Mouse (Mus musculus): Measurements from ENCODE around the gene C2cd5. TPM values are rescaled to one million over a fixed set of nuclear protein-coding genes. Genes with fewer than 3 reads are reported as not detected.
"Not testable (repeated sequence)": the region's sequence is repeated elsewhere in the genome, so short reads cannot be mapped to it uniquely, and the experiment has no call there.

C2cd5 gene
- polyA plus RNA-seq, 1 experiment from 2014 or later: 19.8 TPM

DNA sequence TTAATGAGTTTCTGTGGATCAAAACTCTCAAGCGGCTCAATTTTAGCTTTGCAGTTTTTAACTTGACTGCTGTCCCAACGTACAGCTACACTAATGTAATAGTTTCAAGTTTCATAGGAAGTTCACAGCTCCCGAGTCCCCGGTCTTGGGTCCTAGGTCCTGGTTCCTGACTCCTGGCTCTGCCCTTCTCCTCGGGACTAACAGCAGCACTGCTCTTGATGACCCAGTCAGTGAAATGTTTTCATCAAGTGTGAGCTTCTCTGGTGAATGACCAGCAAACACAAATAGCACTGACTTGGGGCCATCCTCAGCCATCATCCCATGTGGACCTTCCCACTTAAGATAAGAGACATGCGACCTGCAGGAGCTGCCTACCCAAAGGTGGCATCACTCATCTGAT lies 111.7 kb downstream of the C2cd5 start:
- Histone ChIP-seq H3K4me1 (ENCODE audit: control insufficient read depth, insufficient read depth, low read length) (no peaks in the 10 kb centered on the region), H3K27me3 (replicated peaks; ENCODE audit: control insufficient read depth, insufficient read depth, low read length) (no peaks in the 10 kb centered on the region), H3K4me2 (ENCODE audit: low read depth, low read length) (no peak overlapping the region), H3K9me3 (ENCODE audit: control insufficient read depth, low read length) (no peaks in the 10 kb centered on the region), H3K36me3 (ENCODE audit: control insufficient read depth, insufficient read depth, low read length) (no peaks in the 10 kb centered on the region), H3K27ac (ENCODE audit: low read length) (no peak overlapping the region), H3K4me3 (ENCODE audit: low read length) (no peak overlapping the region), H3K9ac (ENCODE audit: low read depth, low read length) (no peak overlapping the region)
- WGBS: 75% methylated on average over 6 of the region's 6 CpGs
- ATAC-seq: no peak

DNA sequence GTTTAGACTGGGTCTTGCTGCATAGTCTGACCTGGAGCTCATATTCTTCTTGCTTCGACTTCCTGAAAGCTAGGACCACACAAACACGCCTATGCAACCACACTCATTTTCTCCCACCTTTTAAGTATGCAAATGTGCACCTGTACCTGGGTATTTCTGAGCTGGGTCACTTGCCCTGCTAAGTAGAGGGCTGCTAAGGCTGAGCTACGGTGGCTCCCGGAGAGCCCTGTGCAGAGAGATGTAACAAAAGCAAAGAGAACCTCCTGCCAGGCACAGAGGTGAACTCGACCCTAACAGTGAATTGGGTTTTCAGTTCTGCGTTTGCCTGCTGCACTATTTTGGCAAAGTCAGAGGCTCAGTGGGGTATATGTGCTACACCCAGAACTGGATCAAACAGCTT lies 112.3 kb downstream of the C2cd5 start:
- Histone ChIP-seq H3K4me1 (ENCODE audit: control insufficient read depth, insufficient read depth, low read length) (no peaks in the 10 kb centered on the region), H3K4me3 (ENCODE audit: low read length) (no peak overlapping the region), H3K4me2 (ENCODE audit: low read depth, low read length) (no peak overlapping the region), H3K9ac (ENCODE audit: low read depth, low read length) (no peak overlapping the region), H3K36me3 (ENCODE audit: control insufficient read depth, insufficient read depth, low read length) (no peaks in the 10 kb centered on the region), H3K27ac (ENCODE audit: low read length) (no peak overlapping the region), H3K9me3 (ENCODE audit: control insufficient read depth, low read length) (no peaks in the 10 kb centered on the region), H3K27me3 (replicated peaks; ENCODE audit: control insufficient read depth, insufficient read depth, low read length) (no peaks in the 10 kb centered on the region)
- ATAC-seq: no peak
- WGBS: 67% methylated on average over 6 of the region's 6 CpGs

DNA sequence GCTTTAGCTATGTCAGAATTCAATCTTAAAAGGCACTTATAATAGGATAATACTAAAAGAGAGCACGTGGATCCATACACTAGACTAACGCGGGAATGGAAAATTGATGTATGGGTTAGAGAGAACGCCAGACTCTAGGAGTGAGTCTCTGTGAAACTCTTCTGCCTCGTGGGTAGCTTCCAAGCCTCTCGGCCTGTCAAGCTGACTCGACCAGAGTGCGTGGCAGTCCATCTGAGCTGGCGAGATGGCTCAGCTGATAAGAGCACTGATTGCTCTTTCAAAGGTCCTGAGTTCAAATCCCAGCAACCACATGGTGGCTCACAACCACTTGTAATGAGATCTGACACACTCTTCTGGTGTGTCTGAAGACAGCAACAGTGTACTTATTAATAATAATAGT lies 113.2 kb downstream of the C2cd5 start:
- not testable (repeated sequence) for H3K4me3 ChIP-seq (ENCODE audit: low read length); H3K4me1 ChIP-seq (ENCODE audit: control insufficient read depth, insufficient read depth, low read length); ATAC-seq; H3K36me3 ChIP-seq (ENCODE audit: control insufficient read depth, insufficient read depth, low read length); H3K4me2 ChIP-seq (ENCODE audit: low read depth, low read length); H3K27ac ChIP-seq (ENCODE audit: low read length); H3K9ac ChIP-seq (ENCODE audit: low read depth, low read length); H3K9me3 ChIP-seq (ENCODE audit: control insufficient read depth, low read length); H3K27me3 ChIP-seq (replicated peaks; ENCODE audit: control insufficient read depth, insufficient read depth, low read length)
- WGBS: 84% methylated on average over 9 of the region's 9 CpGs

DNA sequence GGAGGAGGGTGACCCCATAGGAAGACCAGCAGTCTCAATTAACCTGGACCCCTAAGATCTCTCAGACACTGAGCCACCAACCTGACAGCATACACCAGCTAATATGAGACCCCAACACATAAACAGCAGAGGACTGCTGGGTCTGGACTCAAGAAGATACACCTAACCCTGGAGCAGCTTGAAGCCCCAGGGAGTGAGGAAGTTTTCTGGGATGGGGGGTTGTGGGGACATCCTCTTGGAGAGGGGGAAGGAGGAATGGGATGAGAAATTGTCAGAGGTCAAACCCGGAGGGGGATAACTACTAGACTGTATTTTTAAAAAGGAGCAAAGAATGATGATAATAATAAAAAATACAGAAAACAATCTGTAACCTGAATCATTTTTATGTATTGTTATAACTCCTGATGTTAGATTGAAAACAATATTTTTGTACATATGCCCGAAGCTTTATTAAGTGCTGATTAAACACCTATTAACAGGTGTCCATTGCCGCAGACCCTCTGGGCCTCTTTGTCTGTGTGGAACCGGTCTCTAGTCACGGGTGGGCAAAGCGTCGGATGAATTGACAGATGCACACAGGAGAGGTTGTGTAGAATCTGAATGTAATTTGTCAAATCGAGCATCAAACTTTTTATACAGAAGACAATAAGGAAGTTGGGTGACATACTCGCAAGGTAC lies 114.2 kb downstream of the C2cd5 start:
- H3K27ac ChIP-seq (ENCODE audit: low read length); H3K9me3 ChIP-seq (ENCODE audit: control insufficient read depth, low read length); H3K4me3 ChIP-seq (ENCODE audit: low read length); H3K27me3 ChIP-seq (replicated peaks; ENCODE audit: control insufficient read depth, insufficient read depth, low read length); H3K9ac ChIP-seq (ENCODE audit: low read depth, low read length); ATAC-seq; H3K4me2 ChIP-seq (ENCODE audit: low read depth, low read length); H3K4me1 ChIP-seq (ENCODE audit: control insufficient read depth, insufficient read depth, low read length); H3K36me3 ChIP-seq (ENCODE audit: control insufficient read depth, insufficient read depth, low read length): not testable (repeated sequence)
- WGBS: 84% methylated on average over 9 of the region's 9 CpGs

DNA sequence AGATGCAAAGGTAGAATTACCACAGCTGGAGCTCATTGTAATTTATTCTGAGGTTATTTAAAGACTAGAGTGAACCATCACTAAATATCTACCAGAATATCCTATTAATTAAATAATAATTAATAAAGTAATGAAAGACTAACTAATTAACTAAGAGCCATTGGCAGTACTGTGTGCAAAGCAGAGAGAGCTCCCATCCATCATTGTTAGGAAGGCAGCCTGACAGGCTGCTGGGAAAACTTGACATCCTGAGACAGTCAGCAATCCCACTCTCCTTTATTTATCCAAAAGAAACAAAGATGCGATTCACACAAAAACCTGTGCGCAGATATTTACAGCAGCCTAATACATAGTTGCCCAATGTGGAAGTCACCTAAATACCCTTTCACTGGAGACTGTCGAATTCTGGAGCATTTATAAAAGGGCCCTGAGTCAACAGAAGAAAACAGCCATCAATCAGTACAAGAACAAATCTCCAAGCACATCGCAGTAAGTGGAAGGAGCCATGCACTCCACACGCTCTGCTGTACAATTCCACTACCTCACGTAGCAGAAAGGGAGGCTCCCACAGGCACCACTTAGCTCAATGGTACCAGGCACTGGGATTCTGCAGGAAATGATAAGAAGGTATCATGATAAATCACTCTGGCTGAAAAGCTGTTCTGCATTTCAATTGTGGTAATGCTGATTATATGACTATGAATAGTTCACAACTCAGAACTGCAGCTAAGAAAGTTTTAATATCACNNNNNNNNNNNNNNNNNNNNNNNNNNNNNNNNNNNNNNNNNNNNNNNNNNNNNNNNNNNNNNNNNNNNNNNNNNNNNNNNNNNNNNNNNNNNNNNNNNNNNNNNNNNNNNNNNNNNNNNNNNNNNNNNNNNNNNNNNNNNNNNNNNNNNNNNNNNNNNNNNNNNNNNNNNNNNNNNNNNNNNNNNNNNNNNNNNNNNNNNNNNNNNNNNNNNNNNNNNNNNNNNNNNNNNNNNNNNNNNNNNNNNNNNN lies 120.0 kb downstream of the C2cd5 start:
- no peak overlapping the region for H3K27ac ChIP-seq (ENCODE audit: low read length)
- WGBS: 18% methylated on average over 6 of the region's 6 CpGs
- ATAC-seq: peak; percentile 60; the same call in 1 of the 2 replicates

DNA sequence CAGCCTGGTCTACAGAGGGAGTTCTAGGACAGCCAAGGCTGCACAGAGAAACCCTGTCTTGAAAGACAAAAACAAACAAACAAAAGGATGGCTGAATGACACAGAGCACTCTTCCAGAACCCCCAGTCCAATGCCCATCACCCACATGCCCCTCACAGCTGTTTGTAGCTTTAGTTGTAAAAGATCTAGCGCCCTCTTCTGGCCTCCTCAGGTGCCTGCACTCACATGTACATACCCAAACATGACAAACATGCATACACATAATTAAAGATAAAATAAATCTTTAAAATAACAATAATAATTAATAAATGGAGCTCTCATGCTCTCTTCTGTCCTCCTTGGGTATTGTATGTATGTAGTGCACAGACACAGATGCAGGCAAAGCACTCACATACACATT lies 122.7 kb downstream of the C2cd5 start:
- H3K4me2 ChIP-seq (ENCODE audit: low read depth, low read length): no peak overlapping the region
- H3K36me3 ChIP-seq (ENCODE audit: control insufficient read depth, insufficient read depth, low read length): no peaks in the 10 kb centered on the region
- H3K9ac ChIP-seq (ENCODE audit: low read depth, low read length): no peak overlapping the region
- H3K27ac ChIP-seq (ENCODE audit: low read length): no peak overlapping the region
- H3K4me1 ChIP-seq (ENCODE audit: control insufficient read depth, insufficient read depth, low read length): no peaks in the 10 kb centered on the region
- ATAC-seq: no peak
- H3K4me3 ChIP-seq (ENCODE audit: low read length): no peak overlapping the region
- WGBS: 47% methylated on average over 1 of the region's 1 CpGs
- H3K27me3 ChIP-seq (replicated peaks; ENCODE audit: control insufficient read depth, insufficient read depth, low read length): no peaks in the 10 kb centered on the region
- H3K9me3 ChIP-seq (ENCODE audit: control insufficient read depth, low read length): no peaks in the 10 kb centered on the region

More for the DNA sequence above, 120.0 kb downstream of the C2cd5 start:
- Histone ChIP-seq H3K9me3 (ENCODE audit: control insufficient read depth, low read length) (no peaks in the 10 kb centered on the region), H3K4me1 (ENCODE audit: control insufficient read depth, insufficient read depth, low read length) (no peaks in the 10 kb centered on the region), H3K27me3 (replicated peaks; ENCODE audit: control insufficient read depth, insufficient read depth, low read length) (no peaks in the 10 kb centered on the region), H3K4me2 (ENCODE audit: low read depth, low read length) (no peak overlapping the region), H3K9ac (ENCODE audit: low read depth, low read length) (no peak overlapping the region), H3K36me3 (ENCODE audit: control insufficient read depth, insufficient read depth, low read length) (no peaks in the 10 kb centered on the region), H3K4me3 (ENCODE audit: low read length) (no peak overlapping the region)

DNA sequence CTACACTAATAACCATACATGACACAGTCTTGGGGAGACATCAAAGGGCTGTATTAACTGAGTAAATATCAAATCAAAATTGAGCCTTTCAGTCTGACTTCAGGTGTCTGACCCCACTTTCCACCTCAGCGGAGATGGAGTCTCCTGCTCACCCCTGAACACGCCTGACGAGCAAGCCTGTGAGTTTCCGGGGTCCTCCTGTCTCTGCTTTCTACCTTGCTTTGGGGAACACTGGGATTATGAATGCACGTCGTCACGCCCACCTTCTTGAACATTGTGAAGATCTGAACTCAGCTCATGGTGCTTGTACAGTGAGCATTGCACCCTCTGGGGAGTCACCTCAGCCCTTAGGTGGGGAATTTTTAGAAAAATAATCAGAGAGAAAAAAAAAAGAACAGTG lies 126.7 kb downstream of the C2cd5 start:
- WGBS: 91% methylated on average over 7 of the region's 7 CpGs
- no peak overlapping the region for H3K4me3 ChIP-seq (ENCODE audit: low read length)
- no peaks in the 10 kb centered on the region for H3K9me3 ChIP-seq (ENCODE audit: control insufficient read depth, low read length)
- no peak overlapping the region for H3K27ac ChIP-seq (ENCODE audit: low read length)
- H3K4me2 ChIP-seq (ENCODE audit: low read depth, low read length): no peak overlapping the region
- no peaks in the 10 kb centered on the region for H3K27me3 ChIP-seq (replicated peaks; ENCODE audit: control insufficient read depth, insufficient read depth, low read length)
- H3K9ac ChIP-seq (ENCODE audit: low read depth, low read length): no peak overlapping the region
- ATAC-seq: no peak
- no peaks in the 10 kb centered on the region for H3K4me1 ChIP-seq (ENCODE audit: control insufficient read depth, insufficient read depth, low read length)
- no peaks in the 10 kb centered on the region for H3K36me3 ChIP-seq (ENCODE audit: control insufficient read depth, insufficient read depth, low read length)

DNA sequence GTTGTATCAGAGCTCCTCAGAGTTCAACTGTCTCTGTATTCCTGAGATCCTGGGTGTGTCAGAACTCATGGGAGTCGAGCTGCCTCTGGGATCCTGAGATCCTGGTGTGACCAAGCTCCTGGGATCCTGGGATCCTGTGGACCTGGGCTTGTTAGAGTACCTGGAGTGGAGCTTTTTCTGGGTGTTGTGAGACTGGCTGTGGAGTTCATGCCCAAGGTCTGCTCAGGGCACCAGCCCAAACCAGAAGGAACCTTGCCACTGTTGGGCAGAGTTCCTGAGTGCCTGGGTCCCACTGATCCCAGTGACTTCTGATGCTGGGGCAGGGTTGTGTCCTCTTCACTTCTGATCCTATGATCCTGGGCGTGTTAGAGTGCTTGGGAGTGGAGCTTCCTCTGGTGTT lies 127.7 kb downstream of the C2cd5 start:
- Histone ChIP-seq H3K36me3 (ENCODE audit: control insufficient read depth, insufficient read depth, low read length) (no peaks in the 10 kb centered on the region), H3K4me3 (ENCODE audit: low read length) (no peak overlapping the region), H3K9ac (ENCODE audit: low read depth, low read length) (no peak overlapping the region), H3K27ac (ENCODE audit: low read length) (no peak overlapping the region), H3K4me2 (ENCODE audit: low read depth, low read length) (no peak overlapping the region), H3K9me3 (ENCODE audit: control insufficient read depth, low read length) (no peaks in the 10 kb centered on the region), H3K27me3 (replicated peaks; ENCODE audit: control insufficient read depth, insufficient read depth, low read length) (no peaks in the 10 kb centered on the region), H3K4me1 (ENCODE audit: control insufficient read depth, insufficient read depth, low read length) (no peaks in the 10 kb centered on the region)
- 58% methylated on average over 2 of the region's 2 CpGs for WGBS
- ATAC-seq: no peak

DNA sequence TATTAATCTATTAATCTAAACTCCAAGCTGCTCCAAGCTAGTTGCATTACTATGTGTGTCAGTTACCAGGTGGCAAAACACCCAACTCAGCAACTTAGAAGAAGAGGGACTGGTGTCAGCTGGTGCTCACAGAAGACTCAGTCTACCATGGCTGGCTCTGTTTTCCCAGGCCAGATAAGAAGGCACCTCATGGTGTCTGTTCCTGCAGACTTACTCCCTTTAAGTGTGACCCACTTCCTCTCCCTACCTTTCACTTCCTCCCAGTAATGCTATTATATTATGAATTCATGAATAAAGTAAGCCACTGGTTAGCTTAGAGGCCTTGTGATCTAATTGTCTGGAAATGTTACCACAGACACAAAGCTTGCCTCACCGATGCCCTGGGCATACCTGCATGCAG lies 132.5 kb downstream of the C2cd5 start:
- H3K4me3 ChIP-seq (ENCODE audit: low read length): no peak overlapping the region
- H3K27me3 ChIP-seq (replicated peaks; ENCODE audit: control insufficient read depth, insufficient read depth, low read length): peaks cover 23% of the 10 kb centered on the region
- 90% methylated on average over 1 of the region's 1 CpGs for WGBS
- H3K9ac ChIP-seq (ENCODE audit: low read depth, low read length): no peak overlapping the region
- H3K4me1 ChIP-seq (ENCODE audit: control insufficient read depth, insufficient read depth, low read length): 0 out of 2 replicates have a peak, but pooled peaks cover 3% of the 10 kb centered on the region
- no peak overlapping the region for H3K4me2 ChIP-seq (ENCODE audit: low read depth, low read length)
- H3K27ac ChIP-seq (ENCODE audit: low read length): no peak overlapping the region
- no peaks in the 10 kb centered on the region for H3K36me3 ChIP-seq (ENCODE audit: control insufficient read depth, insufficient read depth, low read length)
- no peak for ATAC-seq
- no peaks in the 10 kb centered on the region for H3K9me3 ChIP-seq (ENCODE audit: control insufficient read depth, low read length)

Data from intestine, embryonic 16.5 days (tissue).